Mouse (Mus musculus): Measurements from ENCODE around the gene Slc47a2.

Gene Slc47a2

DNA sequence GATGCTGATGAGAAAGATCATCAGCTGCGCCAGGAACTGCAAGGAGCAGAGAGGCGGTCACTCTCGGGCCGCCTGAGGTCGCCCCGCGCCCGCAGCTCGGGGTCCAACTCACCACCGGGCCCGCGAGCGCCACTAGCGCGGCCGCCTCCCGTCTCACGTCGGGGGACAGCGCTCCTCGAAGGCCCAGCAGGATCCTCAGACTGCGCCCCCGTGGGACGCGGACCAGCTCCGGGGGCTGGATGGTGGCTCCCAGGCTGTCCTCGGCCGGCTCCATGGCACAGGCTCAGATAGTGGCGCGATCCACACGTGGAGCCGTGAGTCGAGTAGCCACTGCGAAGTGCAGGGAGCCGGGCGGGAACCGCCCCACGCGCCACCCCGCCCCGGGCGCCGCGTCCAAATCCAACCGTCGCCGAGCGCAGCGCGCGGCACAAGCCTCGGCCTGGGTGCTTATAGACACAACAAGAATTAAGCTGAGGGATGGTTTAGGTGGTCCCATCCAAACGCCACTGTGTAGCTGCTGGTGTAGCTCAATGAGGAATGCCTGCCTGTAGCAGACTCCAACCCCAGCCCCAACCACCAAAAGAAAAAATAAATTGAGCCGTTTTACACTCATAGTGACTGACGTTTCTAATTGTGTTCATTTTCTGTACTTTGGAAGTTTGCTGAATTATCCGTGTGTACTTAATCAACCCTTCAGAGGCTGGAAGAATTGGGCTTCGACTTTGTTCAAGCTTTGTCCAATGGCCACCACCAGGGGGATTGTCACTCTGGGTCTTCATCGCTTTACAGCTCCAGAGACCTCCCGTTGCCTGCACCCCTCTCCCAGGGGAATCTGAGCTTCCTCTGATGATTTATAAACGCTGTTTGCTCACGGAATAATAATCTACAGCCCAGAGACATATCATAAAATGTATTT, at the start of gene Slc47a2:
Gene Slc47a2, minus strand, starts transcription at position 356 of the 916 bp plus-strand sequence.
- DNase-seq (ENCODE audit: low spot score), result no peak

DNA sequence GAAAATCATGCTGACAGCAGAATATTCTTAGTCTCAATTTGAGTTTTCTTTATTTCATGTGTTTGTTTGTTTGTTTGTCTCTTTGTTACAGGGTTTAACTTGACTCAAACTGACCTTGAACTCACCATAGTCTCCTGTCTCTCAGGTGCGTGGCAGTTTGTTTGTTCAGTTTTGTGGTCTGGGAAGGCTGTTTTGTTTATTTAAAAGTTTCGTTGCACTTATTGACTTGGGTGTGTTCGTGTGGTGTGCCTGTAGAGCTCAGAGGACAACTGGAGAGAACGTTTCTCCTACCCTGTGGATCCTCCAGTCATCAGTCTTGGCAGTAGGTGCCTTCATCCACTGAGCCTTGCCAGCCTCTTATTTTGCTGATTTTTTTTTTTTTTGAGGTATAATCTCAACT, 46.3 kb upstream of the Slc47a2 start:
- no peak for DNase-seq (ENCODE audit: low spot score)

DNA sequence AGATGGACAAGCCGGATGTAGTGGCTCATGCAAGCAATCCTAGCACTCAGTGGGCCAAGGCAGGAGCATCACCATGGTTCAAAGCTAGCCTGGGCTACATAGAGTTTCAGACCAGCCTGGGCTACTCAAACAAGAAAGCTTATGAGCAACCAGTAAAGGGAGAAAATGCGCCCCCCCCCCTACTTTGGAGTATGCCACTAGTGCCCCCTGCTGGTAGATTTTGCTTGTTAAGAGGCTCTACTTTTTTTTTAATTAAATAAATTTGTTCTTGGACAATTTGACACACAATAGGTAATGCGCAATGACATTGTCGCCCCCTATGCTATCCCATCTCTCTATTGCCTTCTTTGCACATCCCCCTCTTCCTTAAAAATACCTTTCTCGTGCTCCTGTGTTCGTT, 45.4 kb upstream of the Slc47a2 start:
- DNase-seq (ENCODE audit: low spot score), result no peak

DNA sequence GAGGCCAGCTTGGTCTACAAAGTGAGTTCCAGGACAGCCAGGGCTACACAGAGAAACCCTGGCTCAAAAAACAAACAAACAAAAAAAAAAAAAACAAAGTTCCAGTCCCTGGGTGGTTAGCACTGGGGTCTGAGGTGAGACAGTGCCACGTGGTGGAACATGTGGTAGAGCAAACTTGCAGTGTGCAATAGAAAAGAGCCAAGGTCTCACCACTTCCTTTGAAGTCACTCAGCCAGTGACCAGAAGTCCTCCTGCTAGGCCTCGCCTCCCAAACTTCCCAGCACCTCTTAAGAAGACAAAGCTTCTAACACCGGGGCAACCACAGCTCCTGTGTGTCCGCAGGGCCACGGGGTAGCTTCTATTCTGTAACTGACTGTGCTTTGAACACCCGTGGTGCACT, 44.6 kb upstream of the Slc47a2 start:
- no peak for DNase-seq (ENCODE audit: low spot score)

DNA sequence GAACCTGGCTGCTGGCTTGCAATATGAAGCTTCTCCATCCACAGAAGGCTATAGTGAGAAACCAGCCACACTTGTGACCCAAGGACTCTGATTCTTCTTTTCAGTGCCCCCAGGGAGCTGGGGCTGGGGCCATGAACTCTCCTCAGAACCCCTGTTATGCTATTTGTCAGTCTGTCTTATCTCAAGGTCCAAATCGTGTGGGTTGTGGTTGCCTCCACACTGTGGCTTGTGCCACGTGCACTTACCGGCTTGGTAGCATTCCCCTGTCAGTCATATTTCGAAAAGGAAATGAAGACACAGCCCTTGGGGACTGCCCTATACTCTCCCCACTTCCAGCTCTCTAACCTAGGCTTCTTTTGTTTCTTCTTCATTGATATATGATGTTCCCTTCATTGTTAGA, 43.1 kb upstream of the Slc47a2 start:
- no peak for DNase-seq (ENCODE audit: low spot score)

DNA sequence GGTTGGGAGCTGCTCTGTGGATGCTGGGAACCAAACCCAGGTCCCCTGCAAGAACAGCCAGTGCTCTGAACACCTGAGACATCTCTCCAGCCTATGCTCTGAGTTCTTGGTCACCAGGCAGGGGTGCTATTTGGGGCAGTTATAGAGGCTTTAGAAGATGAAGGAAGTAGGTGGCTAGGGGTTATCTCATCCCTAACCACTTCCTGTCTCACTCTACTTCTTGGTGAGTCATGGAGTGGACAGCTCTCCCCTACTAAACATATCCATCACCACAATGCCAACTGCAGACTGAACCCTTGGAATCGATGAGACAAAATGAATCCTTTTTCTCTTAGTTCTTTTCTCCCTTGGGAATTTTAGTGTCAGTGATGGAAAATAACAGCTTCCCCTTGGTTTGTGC, 38.6 kb upstream of the Slc47a2 start:
- DNase-seq (ENCODE audit: low spot score), result no peak

DNA sequence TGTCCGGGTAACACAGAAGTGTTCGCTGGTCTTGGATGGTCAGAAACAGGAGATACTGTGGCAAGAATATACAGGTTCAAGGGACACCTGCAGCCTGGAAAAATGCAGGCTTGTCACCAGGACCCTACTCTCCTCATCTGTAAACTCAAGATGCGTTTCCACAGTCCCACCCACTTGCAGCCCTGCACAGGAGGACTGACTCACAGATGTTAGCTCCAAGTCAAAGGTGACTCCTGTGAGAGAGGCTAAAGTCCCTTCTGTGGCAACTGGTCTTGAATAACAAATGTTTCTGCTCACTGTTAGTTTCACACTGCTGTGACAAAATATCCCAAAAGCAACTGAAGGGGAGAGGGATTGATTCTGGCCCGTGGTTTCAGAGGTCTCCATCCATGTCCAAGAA, 36.0 kb upstream of the Slc47a2 start:
- no peak for DNase-seq (ENCODE audit: low spot score)

DNA sequence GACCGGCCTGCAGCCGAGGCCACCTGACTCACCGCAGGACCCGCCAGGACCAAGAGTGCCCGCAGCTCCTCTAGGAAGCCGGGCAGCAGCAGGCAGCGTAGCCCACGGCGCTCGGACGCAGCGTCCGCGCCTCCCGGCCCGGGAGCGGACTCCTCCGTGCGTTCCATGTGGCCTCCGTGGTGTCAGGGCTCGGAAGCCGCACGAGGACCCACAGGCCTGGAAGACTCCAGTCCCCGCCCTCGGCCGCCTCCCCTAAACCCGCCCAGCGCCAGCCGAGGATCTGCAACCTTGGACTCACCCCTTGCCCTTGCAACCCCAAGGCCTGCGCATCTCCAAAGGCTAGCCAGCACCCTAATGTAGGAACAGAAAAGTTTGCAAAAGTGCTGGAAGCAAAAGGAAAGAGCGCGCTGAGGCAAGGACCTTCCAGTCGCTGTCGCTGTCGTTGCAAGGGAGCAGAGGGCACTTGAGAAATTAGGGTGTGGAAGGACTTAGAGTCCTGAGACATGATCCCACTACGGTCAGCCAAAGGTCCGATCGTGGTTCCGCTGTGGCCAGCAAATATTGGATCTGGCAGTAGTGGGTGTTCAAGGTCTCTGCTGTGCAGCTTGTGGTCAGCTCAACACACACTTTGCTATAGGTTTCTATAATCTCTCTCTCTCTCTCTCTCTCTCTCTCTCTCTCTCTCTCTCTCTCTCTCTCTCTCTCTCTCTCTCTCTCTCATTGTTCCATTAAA, 35.4 kb upstream of the Slc47a2 start, which contains the start of gene Slc47a1:
Gene Slc47a1, minus strand, starts transcription at position 465 of the 733 bp plus-strand sequence.
- DNase-seq (ENCODE audit: low spot score), result no peak

DNA sequence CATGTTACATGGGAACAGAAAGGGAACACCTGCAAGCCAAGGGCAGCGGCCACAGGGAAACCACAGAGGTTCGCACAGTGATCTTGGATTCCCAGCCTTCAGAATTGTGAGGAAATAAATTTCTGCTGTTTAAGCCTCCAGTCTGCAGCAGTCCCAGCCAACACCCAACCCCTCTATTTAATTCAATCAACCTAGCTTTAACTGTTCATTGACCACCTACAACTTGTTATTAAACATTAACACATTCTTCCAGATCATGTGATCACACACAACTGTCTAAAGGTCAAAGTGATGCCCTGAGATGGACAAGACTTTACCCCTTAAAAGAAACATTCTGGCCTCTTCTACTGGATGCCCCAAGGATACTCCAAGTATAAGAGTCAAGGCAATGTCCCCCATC, 26.0 kb upstream of the Slc47a2 start:
- DNase-seq (ENCODE audit: low spot score), result no peak

DNA sequence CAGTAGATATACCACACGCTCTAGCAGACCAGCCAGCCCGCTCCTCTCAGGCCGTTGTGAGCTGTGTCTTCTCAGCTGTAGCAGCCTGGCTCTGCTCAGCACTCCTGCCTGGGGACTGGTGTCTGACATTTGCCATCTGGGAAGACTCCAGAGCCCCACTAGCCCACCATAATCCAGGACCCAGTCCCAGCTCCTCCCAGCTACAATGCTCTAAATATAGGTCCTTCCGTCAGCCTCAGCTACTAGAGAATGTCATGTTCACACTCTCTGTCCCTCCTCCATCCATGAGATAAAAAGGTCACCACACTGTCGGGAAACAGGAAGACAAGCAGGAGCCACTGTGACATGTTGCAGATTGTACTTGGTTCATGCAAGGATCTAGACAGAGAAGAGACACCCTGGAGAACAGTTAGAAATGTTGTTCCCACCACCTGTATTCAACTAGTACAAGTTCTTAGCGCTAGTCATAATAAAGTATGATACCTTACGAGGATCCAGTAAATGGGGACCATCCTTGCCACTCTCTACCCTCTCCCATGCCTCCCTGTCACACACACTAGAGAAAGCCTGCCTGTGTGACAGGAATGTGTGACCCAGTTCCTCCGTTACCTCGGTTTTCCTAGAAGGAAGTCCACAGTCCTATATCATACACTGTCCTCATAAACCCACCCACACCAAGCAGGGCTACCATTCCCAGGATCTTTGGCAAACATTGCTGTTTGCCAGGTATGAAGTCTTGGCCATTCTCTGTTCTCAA, 24.0 kb upstream of the Slc47a2 start:
- DNase-seq (ENCODE audit: low spot score), result no peak

DNA sequence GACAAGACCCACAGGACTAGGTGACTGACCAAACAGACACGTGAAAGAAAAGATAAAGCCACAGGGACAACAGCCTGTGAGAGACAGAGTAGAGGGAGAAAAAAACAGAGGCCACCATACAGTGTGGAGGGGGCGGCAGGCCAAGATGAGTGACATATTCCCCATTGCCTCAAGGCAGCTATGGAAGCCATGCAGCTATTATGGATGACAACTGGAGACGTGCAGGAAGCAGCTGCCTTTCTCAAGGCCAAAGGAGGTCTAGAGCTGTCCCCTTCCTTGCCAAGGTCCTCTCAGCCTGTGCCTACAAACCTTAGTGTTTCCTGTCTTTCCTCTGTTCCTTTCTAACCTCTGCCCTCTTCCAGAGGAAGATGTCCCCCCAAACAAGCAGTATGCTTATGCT, 23.3 kb upstream of the Slc47a2 start:
- DNase-seq (ENCODE audit: low spot score), result no peak

DNA sequence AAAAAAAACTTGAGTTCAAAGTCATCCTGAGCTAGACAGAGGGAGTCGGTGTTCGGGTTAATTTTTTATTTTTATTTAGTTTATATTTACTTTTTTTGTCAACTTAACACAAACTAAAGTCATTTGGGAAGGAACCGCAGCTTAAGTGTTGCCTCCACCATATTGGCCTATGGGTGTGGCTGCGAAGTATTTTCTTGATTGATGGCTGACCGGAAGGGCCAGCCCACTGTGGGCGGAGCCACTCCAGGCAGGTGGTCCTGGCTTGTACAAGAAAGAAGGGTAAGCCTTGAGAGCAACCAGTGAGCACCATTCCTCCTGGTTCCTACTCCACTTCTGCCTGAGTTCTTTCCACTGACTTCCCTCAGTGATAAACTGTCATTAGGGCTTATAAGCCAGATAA, 21.4 kb upstream of the Slc47a2 start:
- no peak for DNase-seq (ENCODE audit: low spot score)

DNA sequence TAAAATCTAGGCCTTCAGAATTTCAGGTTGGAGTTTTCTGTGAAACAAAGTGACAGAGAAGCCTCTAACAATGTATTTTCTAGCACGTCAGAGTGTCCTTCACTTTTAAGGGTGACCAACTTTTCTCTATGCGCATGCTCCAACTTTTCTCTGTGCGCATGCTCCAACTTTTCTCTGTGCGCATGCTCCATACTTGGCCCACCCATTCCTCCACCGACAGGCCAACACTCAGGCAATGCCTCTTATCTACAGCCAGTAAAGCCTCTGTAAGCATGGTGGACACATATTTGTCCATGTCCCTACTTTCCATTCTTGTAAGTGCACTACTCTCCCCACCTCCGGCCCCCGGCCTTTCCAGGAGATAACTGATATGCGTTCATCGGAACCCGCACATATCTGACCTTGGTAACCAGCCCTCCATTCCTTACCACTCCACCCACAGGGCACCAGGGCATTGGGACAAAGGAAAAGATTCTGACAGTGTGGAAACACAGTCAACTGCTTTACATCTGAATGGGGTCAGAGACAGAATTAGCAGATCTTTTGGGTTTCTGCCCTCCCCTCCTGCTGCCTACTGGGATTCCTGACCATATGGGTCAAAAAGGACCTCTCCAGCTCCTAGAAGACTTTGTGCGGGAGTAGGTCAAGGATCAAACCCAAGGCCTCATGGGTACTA, 19.0 kb upstream of the Slc47a2 start:
- no peak for DNase-seq (ENCODE audit: low spot score)

DNA sequence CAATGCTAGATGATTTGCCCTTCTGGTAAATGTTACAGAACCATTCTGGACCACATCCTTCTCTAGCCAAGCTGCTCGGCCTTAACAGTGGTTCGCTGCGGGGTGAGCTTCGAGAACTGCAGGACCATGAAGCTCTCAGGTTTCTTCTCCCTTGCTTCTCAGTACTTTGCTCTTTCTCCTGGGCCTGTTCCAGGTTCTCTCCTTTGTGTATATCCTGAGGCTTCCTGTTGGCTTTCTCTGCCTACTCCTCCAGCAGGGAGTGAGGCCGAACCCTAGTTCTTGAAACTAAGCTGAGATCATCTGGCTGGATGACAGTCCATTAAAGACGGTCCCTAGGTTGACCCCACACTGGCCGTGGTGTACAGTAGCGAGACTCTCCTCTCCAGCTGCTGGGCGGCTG, 13.9 kb upstream of the Slc47a2 start:
- DNase-seq (ENCODE audit: low spot score), result no peak

DNA sequence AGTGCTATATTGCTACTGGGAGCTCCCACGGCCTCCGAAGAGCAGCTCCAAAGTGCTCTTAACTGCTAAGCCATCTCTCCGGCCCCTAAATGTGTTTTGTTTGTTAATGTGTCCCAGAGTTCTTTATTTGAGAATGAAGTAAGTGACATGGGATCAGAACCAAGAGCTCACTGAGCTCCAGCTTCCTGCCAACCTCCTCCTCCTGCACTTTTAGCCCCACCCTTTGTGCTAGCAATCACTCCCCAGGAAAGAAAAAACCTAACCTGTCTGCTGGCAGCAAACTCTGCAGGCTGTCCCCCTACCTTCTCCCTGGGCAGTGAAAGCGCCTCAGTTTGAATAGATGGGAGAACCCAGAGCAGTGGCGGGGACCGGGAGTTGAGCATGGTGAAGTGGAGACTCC, 13.5 kb upstream of the Slc47a2 start:
- DNase-seq (ENCODE audit: low spot score), result no peak

DNA sequence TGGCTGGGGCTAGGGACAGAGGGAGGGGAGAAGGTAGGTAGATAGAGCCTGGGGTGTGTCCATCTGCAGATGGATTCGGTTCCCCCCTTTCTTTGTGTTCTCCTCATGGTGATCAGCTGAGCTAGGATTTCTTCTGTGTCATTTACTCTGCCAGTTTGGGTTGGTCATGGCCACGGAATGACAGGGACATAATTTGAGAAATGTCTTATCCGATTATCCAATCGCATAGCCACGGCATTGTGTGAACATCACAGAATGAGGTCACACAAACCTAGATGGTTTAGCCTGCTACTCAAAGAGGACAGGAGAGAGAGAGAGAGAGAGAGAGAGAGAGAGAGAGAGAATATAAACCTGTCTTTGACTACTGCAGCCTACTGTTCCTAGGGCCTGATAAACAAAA, 12.7 kb upstream of the Slc47a2 start:
- no peak for DNase-seq (ENCODE audit: low spot score)

DNA sequence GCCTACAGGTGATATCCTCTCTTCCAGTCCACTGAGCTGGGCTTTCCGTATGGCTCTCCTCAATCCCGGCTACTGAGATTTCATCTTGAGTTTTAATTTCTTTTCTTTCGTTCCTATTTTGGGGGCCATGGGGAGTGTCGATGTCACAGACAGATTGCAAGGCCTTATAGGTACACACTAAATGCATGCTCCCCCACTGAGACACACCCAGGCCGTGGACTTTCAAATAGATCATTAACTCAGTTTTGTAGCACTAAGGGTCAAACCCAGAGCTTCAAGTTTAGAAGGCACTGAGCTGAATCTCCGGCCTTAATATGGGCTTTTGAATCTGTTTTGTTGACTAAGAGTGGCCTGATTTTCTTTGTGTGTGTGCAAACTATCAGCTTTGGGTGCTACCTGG, 11.7 kb upstream of the Slc47a2 start:
- DNase-seq (ENCODE audit: low spot score), result no peak

DNA sequence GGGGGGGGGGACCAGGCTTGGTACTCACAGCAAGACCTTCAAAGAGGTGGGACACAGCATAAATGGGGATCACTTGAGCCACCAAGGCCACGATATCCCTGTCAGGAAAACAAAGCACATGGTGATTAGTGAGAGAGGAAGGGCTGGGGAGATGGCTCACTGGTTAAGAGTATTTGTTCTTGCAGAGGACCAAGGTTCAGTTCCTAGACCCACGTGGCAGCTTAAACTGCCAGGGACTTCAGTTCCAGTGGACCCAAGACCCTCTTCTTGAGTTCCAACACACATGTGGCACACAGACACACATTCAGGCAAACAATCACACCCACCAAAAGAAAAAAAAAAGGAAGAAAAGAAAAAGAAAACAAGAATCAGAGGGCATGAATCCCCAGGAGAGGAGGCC, 10.4 kb upstream of the Slc47a2 start:
- no peak for DNase-seq (ENCODE audit: low spot score)

DNA sequence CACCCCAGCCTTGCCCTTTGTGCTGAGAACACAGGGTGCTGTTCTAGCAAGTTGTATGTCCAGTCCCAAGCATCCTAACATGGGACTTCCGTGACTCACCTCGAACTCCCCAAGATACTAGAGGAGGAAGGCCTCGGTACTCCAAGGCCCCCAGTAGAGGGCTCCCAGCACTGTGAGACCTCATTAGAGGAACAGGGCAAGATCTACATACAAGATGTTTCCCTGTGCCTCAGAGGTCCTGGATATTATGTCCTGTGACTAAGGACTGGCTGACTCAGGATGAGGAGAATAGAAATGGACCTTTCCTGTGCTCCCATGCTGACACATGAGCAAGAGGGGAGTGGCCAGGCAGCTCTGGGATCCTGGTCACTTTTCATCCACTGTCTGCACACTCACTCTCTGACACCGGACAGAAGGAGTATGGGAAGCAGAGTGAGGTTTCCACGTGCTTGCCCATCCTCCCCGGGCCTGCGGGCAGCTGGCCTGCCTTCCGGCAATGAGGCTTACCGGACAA, 9.5 kb upstream of the Slc47a2 start:
- DNase-seq (ENCODE audit: low spot score), result no peak

DNA sequence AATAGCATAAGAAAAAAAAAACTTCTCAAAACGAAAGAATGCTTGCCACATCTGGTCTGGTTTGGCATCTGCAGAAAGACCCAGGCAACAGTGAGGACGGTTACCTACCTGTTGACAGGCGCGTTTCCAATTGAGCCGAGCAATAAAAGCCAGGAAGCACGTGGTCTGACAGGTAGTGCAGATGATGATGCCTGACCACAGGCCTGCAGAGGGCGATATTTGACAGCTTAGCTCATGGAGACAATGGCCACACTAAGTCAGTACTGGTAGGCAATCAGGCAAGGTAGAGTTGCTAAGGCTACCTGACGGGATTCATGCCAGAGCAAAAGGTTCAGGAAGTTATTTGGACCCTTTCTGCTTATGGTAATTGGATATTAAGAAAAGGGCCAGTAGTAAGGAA, 6.7 kb upstream of the Slc47a2 start:
- DNase-seq (ENCODE audit: low spot score), result peak; percentile 33

DNA sequence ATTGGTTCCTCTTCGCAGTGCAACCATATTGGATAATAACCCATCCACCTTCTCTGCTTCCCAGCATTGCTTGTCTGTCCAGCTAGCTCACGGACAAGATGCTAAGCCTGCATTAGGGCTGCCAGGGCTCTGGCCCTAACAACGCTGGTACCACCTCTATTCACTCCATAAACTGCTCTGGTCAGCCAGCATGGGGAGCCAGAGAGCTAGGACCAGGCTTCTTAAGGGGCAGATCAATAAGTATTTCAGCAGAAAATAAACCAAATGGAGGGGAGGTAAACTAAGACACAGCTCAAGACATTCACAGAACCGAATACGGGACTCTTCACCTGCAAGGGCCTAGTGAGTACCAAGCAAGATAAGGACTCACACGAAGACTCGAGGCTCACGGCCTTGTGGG, 3.5 kb upstream of the Slc47a2 start:
- no peak for DNase-seq (ENCODE audit: low spot score)

DNA sequence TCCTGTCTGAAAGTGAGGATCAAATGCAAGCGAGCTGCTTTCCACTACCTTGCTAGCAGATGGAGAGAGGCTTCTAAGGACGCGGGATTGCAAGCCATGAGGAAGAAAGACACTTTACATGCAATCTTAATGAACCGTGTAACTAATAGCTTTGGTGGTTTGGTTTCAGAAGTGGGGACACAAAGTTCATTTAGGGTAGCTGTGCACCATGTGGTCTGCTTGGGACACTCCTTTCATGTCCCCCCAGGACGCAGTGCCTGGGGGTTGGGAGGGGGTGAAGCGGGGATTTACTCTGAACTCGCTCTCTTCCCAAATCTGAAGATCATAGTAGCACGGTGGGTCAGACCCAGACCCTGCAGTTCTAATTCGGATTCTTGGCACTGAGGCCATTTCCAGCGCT, 689 bp downstream of the Slc47a2 start:
- no peak for DNase-seq (ENCODE audit: low spot score)
